Mouse (Mus musculus) gastrocnemius, adult 2 months (tissue): ENCODE measurements around the gene Tbc1d9. TPM values are rescaled to one million over a fixed set of nuclear protein-coding genes. Genes with fewer than 3 reads are reported as not detected.

Source experiments
- DNase-seq: peaks from one replicate; pipeline ENCODE4 v3.0.0; 2022
- H3K27ac ChIP-seq: fragments of 200-600 bp; 2 replicates; pipeline ENCODE4 v1.8.1; 2022; ENCODE audit warnings: mild to moderate bottlenecking
- H3K4me3 ChIP-seq: fragments of 200-600 bp; 2 replicates; pipeline ENCODE4 v1.8.1; 2022; ENCODE audit warnings: mild to moderate bottlenecking, moderate library complexity
- CTCF ChIP-seq: fragments of 200-600 bp; IDR thresholded peaks from 2 replicates; pipeline ENCODE4 v1.8.1; 2022; ENCODE audit warnings: antibody characterized with exemption, mild to moderate bottlenecking, moderate library complexity
- intact Hi-C: fragments of 180-260 bp; cut with DNase I; formaldehyde crosslinking; loops from one replicate; pipeline ENCODE4 v1.15.1; 2025
- total RNA-seq, 2 experiments: library from RNA; stranded (reverse); gene quantifications; 2 replicates each; pipeline ENCODE4 v1.2.3; 2021

The Tbc1d9 gene
- total RNA-seq, 2 experiments from 2014 or later, result 0.46 to 1.1 TPM

DNA sequence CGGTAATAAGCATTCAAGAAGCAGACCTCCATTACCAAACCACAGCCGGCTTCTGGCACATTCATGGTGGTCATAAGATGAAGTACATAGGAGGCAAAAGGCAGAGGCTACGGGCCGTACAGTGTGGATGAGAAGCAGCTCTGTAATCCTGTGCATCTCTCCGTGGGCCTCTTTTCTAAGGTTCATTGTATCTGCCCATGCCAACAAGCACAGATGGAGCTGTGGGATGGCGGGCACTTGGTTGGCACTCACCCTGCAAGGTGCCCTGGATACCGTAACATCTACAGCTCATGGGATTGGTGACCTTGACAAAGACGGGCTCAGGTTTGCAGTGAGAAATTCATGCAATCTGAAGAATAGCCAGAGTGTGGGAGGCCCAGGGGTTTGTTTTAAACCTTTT, 54.2 kb downstream of the Tbc1d9 start:
- no peak for TF ChIP-seq CTCF
- H3K4me3 ChIP-seq, result no peak overlapping the region
- H3K27ac ChIP-seq, result no peak overlapping the region
- DNase-seq, result no peak
- intact Hi-C loops, result no loop called here

DNA sequence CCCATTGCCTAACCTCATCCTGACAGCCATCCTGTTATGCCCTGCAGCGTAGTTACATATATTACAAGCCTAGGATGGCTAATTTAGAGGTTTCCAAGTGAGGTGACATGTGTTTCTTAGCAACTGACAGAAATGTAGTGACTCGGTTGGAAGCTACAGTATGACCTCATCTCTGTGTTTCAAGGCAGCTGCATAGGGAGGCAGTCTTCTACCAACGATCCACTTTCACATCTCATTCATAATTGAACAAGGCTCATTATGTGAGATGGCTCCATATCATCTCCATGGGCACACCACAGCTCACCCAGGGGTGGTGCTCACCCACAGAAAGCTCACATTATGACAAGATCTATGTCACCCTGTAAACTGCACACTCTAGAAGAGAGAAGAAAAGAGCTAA, 55.6 kb downstream of the Tbc1d9 start:
- intact Hi-C loops, result no loop called here
- Histone ChIP-seq H3K4me3 (no peak overlapping the region), H3K27ac (no peak overlapping the region)
- TF ChIP-seq CTCF, result no peak
- DNase-seq, result no peak

DNA sequence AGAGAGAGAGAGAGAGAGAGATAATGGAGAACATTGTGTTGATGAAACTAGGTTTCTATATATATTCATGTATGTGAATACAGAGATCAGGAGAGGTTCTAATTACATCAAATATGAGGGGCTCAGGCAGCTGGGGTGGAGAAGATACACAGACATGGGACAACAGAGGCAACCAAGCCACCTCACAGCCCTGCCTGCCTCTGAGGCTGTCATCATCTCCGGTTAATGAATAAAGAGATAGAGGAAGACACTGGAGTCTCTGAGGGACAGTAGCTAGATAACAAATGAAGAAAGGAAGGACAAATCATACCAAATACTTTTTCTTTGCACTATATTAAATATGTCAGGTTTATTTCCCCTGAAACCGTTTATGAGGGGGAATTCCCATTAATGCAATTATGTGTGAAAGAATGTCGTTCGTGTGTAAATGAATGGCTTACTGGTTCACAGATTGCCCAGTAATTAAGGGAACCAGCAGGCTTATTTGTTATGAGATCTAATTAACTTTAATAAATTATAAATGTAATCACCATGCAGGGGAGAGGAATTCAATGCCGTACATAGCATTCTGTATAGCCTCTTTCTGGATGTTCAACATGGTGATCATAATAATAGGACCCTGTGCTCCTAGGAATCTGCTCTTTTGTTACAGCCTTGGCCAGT, 59.7 kb downstream of the Tbc1d9 start:
- H3K4me3 ChIP-seq, result no peak overlapping the region
- no peak overlapping the region for H3K27ac ChIP-seq
- no peak for TF ChIP-seq CTCF
- DNase-seq, result no peak
- intact Hi-C loops, result no loop called here

- DNase-seq, result no peak
- no peak overlapping the region for H3K4me3 ChIP-seq
- intact Hi-C loops, result no loop called here
- no peak overlapping the region for H3K27ac ChIP-seq
- no peak for TF ChIP-seq CTCF
These were observed 60.4 kb downstream of the Tbc1d9 start for GRCm38 (mm10) chr8:83225598-83225997.

DNA sequence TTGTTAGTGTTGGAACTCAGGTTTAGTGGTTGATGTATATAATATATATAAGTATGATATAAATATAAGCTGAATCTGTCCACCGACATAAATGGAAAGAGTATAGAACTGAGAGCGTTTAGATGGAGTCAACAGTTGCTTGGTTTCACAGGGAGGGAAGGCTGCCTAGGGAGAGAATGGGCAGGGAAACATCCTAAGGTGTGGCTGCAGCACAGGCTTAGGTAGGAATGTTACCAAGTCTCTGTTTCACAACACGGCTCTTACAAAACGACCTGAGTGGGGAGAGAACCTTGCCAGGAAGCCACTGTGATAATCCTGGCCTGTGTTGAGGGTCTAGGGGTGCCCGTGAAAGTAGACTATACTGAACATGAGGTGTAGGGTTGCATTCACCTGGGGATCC, 62.2 kb downstream of the Tbc1d9 start:
- DNase-seq, result no peak
- intact Hi-C loops, result no loop called here
- Histone ChIP-seq H3K4me3 (no peak overlapping the region), H3K27ac (no peak overlapping the region)
- TF ChIP-seq CTCF, result no peak

DNA sequence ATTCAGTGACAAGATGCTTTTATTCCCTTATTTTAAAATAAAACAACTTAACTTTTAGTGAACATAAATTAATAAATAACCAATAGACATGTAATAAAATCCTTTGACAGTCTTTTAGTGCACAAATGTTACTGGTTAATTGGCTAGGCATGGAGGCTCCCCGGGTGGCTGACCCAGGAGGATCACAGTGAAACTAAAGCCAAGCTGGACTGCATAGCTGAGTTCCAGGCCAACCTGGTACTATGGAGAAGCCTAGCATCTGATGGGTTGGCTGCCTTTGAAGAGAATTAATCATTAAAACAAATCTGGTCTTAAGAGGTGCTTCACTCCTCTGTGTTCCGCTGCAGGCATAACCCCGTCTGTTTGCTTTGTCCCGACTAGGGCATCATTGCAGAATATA, 67.9 kb downstream of the Tbc1d9 start:
- TF ChIP-seq CTCF, result no peak

DNA sequence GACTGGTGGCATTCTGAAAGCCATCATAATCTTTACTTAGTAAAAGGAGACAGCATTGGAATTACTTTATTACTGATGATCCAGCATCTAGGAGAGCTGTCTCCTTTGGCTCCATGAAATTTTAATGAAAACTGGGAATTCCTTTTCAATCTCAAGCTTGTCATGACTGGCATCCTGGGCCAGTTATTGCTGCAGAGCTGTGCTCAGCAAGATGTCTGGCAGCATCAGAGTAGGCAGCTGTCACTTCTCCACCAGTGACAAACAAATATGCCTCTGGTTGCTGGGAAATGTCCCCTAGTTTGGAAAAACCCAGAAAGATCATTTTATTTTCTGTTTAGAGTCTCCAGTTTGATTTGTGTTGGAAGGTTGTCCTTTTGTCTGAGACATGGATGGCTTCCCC, 74.2 kb downstream of the Tbc1d9 start:
- Histone ChIP-seq H3K4me3 (no peak overlapping the region), H3K27ac (no peak overlapping the region)
- intact Hi-C loops, result no loop called here
- no peak for TF ChIP-seq CTCF
- DNase-seq, result no peak

More for the DNA sequence above, 67.9 kb downstream of the Tbc1d9 start:
- DNase-seq, result no peak
- Histone ChIP-seq H3K27ac (no peak overlapping the region), H3K4me3 (no peak overlapping the region)
- intact Hi-C loops, result no loop called here

DNA sequence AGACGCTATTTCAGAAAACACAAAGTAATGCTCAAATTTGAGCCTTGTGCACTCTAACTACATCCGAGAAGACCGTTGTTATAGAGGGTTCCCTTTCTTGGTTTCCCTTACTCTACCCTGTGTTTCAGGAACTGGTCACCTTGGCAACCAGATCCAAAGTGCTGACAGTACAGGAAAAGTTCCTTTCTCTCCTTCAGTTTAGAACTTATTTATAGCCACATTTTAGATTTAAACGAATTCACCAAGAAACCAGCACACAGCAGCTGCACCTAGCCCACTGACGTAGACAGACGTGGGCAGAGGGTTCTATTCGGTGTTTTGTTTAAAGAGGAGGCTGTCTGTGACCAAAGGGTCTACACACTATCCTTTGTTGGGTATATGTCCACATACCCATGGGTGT, 79.0 kb downstream of the Tbc1d9 start:
- Histone ChIP-seq H3K27ac (no peak overlapping the region), H3K4me3 (no peak overlapping the region)
- TF ChIP-seq CTCF, result no peak
- intact Hi-C loops, result no loop called here
- DNase-seq, result no peak

- intact Hi-C loops, result no loop called here
- H3K4me3 ChIP-seq, result no peak overlapping the region
- no peak for DNase-seq
- no peak for TF ChIP-seq CTCF
- H3K27ac ChIP-seq, result no peak overlapping the region
These were observed 85.7 kb downstream of the Tbc1d9 start for GRCm38 (mm10) chr8:83250858-83251257.

DNA sequence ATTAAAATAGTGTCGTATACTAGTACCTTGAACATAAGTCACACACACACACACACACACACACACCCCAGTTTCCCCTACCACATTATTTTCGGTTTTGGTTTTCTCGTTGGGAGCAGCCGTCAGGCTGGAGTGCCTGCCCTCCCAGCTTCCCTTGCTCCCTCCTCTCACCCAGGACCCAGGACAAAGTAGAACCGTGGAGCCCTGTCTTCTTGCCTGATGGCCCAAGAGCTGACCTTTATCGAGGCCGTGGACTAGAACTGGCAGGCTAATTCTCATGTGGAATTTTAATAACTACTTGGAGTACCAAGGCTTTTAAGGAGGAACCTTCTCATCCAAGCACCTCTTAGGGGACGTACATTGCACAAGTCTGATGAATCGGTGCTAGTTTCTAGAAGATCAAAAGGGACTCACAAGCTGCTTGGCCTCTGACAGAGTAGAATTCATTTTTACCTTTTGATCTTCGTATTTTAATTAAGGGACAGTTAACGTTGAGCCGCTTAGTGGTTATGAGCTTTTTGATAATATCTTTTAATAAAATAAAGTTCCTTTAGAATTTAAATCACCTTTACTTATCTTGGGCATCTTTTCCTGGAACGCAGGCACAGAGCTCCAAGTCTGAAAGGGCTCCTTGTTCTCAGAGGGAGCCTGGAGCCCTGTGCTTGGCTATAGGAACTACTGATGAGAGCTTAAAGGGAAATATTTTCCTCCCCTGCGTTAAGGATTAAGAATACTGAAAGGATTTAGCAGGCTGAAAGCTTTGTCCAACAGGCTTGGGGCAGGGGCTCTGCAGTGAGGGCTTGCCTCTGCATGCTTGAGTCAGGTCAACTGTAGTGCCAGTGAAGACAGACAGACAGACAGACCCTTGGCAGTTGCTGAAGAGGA, 86.5 kb downstream of the Tbc1d9 start:
- H3K4me3 ChIP-seq, result no peak overlapping the region
- H3K27ac ChIP-seq, result no peak overlapping the region
- intact Hi-C loops, result no loop called here
- TF ChIP-seq CTCF, result no peak
- no peak for DNase-seq

DNA sequence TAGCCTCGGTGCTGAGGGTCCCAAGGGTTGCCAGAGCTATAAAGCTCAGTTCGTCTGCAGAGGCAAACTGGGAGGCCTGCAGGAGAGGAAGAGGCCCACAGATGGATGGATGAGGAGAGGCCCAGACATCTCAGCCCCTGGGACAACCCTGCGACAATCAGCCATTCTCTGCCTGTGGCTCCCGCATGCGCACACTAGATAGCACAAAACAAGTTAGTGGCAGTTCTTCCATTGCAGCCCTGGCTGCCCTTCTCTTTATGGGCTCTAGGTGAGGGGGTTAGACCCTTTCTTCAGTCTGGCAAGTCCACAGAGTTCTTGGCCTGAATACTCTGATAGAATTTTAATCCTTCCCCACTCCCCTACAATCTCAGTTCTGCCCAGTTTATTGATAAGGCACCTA, 87.6 kb downstream of the Tbc1d9 start:
- no peak for TF ChIP-seq CTCF
- intact Hi-C loops, result no loop called here
- no peak overlapping the region for H3K27ac ChIP-seq
- no peak for DNase-seq
- no peak overlapping the region for H3K4me3 ChIP-seq

GRCm38 (mm10) chr8:83257631-83258030, 92.5 kb downstream of the Tbc1d9 start:
- intact Hi-C loops, result no loop called here
- no peak for TF ChIP-seq CTCF
- no peak for DNase-seq
- H3K4me3 ChIP-seq, result no peak overlapping the region
- H3K27ac ChIP-seq, result no peak overlapping the region

DNA sequence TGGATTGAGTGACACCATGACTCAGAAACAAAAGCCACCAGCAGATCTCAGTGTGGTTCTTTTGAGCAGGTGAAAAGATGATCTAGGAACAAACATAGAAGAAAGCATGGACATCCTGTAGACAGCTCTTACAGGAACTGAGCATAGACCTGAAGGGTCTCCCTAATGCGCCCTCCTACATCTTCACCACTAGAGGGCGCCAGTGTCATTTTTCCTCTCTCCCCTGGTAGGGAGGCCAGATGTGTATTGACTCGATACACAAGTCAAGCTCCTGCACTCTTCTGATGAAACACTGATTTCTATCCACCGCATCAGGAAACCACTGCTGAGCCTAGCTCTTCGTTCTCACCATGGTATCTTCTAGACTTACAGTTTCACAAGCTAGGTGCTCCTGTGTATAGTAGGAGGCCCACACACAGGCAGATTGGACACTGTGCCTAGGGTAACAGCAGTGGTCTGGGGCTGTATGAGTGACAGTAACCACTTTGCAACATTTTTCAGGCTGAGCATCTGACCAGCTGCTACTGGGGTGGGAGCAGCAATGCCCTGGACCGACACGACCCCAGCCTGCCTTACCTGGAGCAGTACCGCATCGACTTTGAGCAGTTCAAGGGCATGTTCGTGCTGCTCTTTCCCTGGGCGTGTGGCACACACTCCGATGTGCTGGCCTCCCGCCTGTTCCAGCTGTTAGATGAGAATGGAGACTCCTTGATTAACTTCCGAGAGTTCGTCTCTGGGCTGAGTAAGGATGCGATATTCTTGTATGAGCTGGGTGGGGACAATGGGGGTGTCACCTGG, 95.5 kb downstream of the Tbc1d9 start:
- TF ChIP-seq CTCF, result no peak; the same call in 1 of the 2 replicates
- intact Hi-C loops, result loop anchor here (2.0 to 5.0 kb wide), 2 partner anchors 146 to 187 kb away; no protein-coding TSS in a partner anchor
- DNase-seq, result peak; percentile 54
- no peak overlapping the region for H3K4me3 ChIP-seq
- no peak overlapping the region for H3K27ac ChIP-seq
